Mouse (Mus musculus) kidney, adult 2 months (tissue): Measurements from ENCODE around the gene Axdnd1. TPM values are rescaled to one million over a fixed set of nuclear protein-coding genes. Genes with fewer than 3 reads are reported as not detected.

ENCODE experiments used
- DNase-seq: peaks from one replicate; pipeline ENCODE4 v3.0.0; 2021
- H3K27ac ChIP-seq: fragments of 200-500 bp; 2 replicates; pipeline ENCODE4 v1.5.1; 2012; ENCODE audit warnings: low read depth, low read length, control low read depth, inconsistent platforms; ENCODE audit not compliant: insufficient read depth
- H3K27me3 ChIP-seq: fragments of 200-500 bp; replicated peaks from 2 replicates; pipeline ENCODE4 v1.6.1; 2012; ENCODE audit warnings: mild to moderate bottlenecking, moderate library complexity, low read length, inconsistent platforms; ENCODE audit not compliant: control insufficient read depth, insufficient read depth
- H3K36me3 ChIP-seq: fragments of 200-500 bp; 2 replicates; pipeline ENCODE4 v1.6.1; 2012; ENCODE audit warnings: mild to moderate bottlenecking, moderate library complexity, low read length, inconsistent platforms; ENCODE audit not compliant: control insufficient read depth, insufficient read depth
- H3K4me1 ChIP-seq: fragments of 200-500 bp; 2 replicates; pipeline ENCODE4 v1.6.1; 2011; ENCODE audit warnings: low read length; ENCODE audit not compliant: control insufficient read depth, insufficient read depth
- H3K4me3 ChIP-seq: fragments of 200-500 bp; 2 replicates; pipeline ENCODE4 v1.5.1; 2011; ENCODE audit warnings: mild to moderate bottlenecking, low read depth, low read length, control low read depth; ENCODE audit not compliant: insufficient read depth
- CTCF ChIP-seq: fragments of 200-500 bp; conservative IDR thresholded peaks from 2 replicates; pipeline ENCODE4 v1.5.1; 2011; ENCODE audit warnings: low read depth, mild to moderate bottlenecking, control low read depth, low read length, moderate library complexity, mixed read lengths; ENCODE audit not compliant: insufficient read depth, insufficient read length
- POLR2A ChIP-seq: fragments of 200-500 bp; IDR thresholded peaks from one replicate; pipeline ENCODE4 v1.6.1; 2011; ENCODE audit warnings: low read depth, low read length, control low read depth
- WGBS: fragments of 180-500 bp; shearing (Covaris S2); methylation state at CpG from one replicate; pipeline ENCODE4 v1.1.7; 2018; 5-methylcytosine and 5-hydroxymethylcytosine counted together
- polyA plus RNA-seq: library from polyadenylated mRNA; depleted of rRNA; stranded (reverse); fragments of >200 nt; gene quantifications from 2 replicates; pipeline ENCODE4 v1.2.3, GENCODE M21; 2012

The Axdnd1 gene
- polyA plus RNA-seq, 1 experiment: not detected

GRCm38 (mm10) chr1:156386880-156387279, 34.1 kb downstream of the Axdnd1 start:
- TF ChIP-seq POLR2A: no peak
- TF ChIP-seq CTCF: no peak
- H3K4me1 ChIP-seq: no peaks in the 10 kb centered on the region
- H3K36me3 ChIP-seq: no peaks in the 10 kb centered on the region
- no peaks in the 10 kb centered on the region for H3K27me3 ChIP-seq
- no peak overlapping the region for H3K4me3 ChIP-seq
- no peak overlapping the region for H3K27ac ChIP-seq
- no peak for DNase-seq
- 68% methylated on average over 3 of the region's 3 CpGs for WGBS

GRCm38 (mm10) chr1:156386232-156386631, 34.7 kb downstream of the Axdnd1 start:
- no peak for DNase-seq
- Histone ChIP-seq H3K27ac (no peak overlapping the region), H3K36me3 (no peaks in the 10 kb centered on the region), H3K4me3 (no peak overlapping the region), H3K4me1 (no peaks in the 10 kb centered on the region), H3K27me3 (no peaks in the 10 kb centered on the region)
- no peak for TF ChIP-seq CTCF
- TF ChIP-seq POLR2A: no peak
- WGBS: 90% methylated on average over 4 of the region's 4 CpGs

- Histone ChIP-seq H3K27me3 (no peaks in the 10 kb centered on the region), H3K27ac (no peak overlapping the region), H3K4me1 (no peaks in the 10 kb centered on the region), H3K4me3 (no peak overlapping the region), H3K36me3 (no peaks in the 10 kb centered on the region)
- TF ChIP-seq CTCF (no peak), POLR2A (no peak)
- 94% methylated on average over 3 of the region's 3 CpGs for WGBS
- DNase-seq: no peak
Observed at GRCm38 (mm10) chr1:156381217-156381616, 39.7 kb downstream of the Axdnd1 start.

GRCm38 (mm10) chr1:156365740-156366139, 55.2 kb downstream of the Axdnd1 start, which contains the start of gene Gm2000:
TSS of gene Gm2000 (plus strand) at chr1:156366040.
- 88% methylated on average over 8 of the region's 8 CpGs for WGBS
- Histone ChIP-seq H3K27me3 (no peaks in the 10 kb centered on the region), H3K27ac (no peak within 1 kb of the TSS), H3K4me1 (no peaks in the 10 kb centered on the region), H3K36me3 (no peaks in the 10 kb centered on the region), H3K4me3 (no peak within 1 kb of the TSS)
- no peak for DNase-seq
- TF ChIP-seq POLR2A (no peak), CTCF (no peak)

- peak; percentile 86 for DNase-seq
- 62% methylated on average over 2 of the region's 2 CpGs for WGBS
- no peaks in the 10 kb centered on the region for H3K27me3 ChIP-seq
- peak overlapping the region; percentile 39; the same call in 1 of the 2 replicates for H3K27ac ChIP-seq
- TF ChIP-seq POLR2A: no peak
- TF ChIP-seq CTCF: no peak
- H3K4me3 ChIP-seq: no peak overlapping the region
- H3K36me3 ChIP-seq: no peaks in the 10 kb centered on the region
- H3K4me1 ChIP-seq: no peaks in the 10 kb centered on the region; the same call in 1 of the 2 replicates
Observed at GRCm38 (mm10) chr1:156352466-156352865, 68.5 kb downstream of the Axdnd1 start.

- H3K27ac ChIP-seq: no peak overlapping the region
- WGBS: 89% methylated on average over 4 of the region's 4 CpGs
- TF ChIP-seq POLR2A: no peak
- no peak for TF ChIP-seq CTCF
- H3K27me3 ChIP-seq: no peaks in the 10 kb centered on the region
- no peak overlapping the region for H3K4me3 ChIP-seq
- no peaks in the 10 kb centered on the region; the same call in 1 of the 2 replicates for H3K4me1 ChIP-seq
- DNase-seq: no peak
- H3K36me3 ChIP-seq: no peaks in the 10 kb centered on the region
Observed at GRCm38 (mm10) chr1:156350441-156350840, 70.5 kb downstream of the Axdnd1 start.

- TF ChIP-seq CTCF (no peak), POLR2A (no peak)
- no peaks in the 10 kb centered on the region for H3K27me3 ChIP-seq
- H3K4me1 ChIP-seq: no peaks in the 10 kb centered on the region; the same call in 1 of the 2 replicates
- no peak overlapping the region for H3K27ac ChIP-seq
- H3K36me3 ChIP-seq: no peaks in the 10 kb centered on the region
- H3K4me3 ChIP-seq: no peak overlapping the region
- WGBS: 87% methylated on average over 4 of the region's 4 CpGs
- DNase-seq: no peak
Observed at GRCm38 (mm10) chr1:156349031-156349430, 71.9 kb downstream of the Axdnd1 start.
